Mouse (Mus musculus): ENCODE measurements around the gene 4930426L09Rik.

DNA sequence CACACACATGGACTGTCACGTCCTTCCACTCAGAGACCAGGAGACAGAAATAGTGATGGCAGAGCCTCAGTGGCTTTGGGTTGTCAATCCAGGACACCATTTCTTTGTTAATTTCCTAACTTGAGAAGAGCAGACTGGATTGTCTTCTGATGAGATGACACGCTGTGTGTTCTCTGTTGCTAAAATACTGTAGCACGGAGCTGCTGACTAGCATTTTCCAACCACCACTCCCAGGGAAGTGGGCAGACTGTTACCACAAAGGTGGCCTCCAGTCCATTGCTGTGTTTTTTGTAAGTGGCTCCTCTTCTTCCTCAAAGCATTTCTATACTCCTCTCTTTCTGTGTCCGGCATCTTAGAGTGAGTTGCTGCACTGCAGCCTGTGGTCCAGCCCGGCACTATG, 39.6 kb upstream of the 4930426L09Rik start:
- TF ChIP-seq CTCF (IDR thresholded peaks at IDR 0.05) (no peak), EP300 (IDR thresholded peaks at IDR 0.05; ENCODE audit: insufficient read depth, low read depth, low read length) (no peak)

Data from heart, adult 2 months (tissue).